Mouse (Mus musculus): ENCODE measurements around the gene Dmd.

The Dmd gene

DNA sequence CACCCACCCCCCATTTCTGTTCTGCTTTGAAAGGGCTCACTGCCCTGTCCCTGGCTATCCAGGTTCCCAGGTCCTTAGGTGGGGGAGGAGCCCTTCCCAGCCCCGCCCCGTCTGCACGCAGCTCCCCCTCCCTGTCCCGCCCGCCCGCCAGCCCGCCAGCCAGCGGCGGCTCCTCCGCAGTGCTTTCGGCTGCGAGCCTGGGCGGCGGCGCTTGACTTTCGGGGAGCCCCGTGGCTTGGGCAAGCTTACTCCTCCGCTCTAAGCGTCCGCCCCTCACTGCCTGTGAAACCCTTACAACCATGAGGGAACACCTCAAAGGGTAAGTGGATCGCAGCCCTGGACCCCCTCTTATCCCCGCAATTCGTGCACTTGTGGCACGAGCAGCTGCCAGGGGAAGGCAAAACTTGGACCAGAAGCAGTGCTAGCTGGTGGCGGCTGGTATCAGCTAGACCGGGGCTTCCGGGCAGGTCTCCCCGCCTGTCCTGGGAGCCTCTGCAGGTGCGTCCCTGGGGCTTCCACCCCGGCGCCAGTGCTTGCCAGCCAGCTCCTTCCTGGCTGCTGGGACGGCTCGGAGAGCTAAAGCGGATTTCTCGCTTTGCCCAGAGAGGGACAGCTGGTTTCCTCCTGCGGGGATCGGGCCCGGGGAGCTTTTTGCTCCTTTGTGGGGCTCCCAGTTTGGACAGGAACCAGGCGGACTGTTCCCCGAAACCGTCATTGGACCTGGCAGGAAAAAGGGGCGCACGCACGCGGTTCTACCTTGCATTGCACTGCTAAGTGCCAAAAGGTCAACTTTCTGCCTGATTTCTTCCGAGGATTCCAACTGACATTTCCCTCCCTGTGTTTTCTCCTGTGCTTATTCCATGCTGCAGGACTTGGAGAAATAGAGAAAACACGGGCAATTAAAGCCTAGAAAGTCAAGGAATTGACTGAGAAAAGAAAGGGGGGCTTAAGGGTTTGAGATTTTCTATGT is 2099.8 kb downstream of the Dmd start:
- peak; percentile 42 for DNase-seq (ENCODE audit: low spot score)

DNA sequence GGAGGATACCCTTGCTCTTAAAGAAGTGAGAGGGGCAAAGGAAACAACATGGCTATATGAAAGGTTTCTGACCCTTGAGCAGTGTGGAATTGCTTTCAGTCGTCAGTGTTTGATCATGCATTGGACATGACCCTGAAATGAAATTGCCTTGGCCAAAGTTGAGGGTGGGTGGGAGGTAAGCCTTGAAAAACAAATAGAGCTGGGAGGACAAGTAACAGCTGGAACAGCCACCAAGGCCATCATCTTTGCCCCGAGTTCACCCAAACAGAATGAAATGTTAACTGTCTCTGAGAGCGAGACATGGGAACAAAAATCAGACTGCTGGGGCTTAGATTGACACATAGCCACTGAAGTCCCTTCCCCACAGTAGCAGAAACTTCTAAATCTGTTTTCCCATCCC is 2100.9 kb downstream of the Dmd start:
- DNase-seq (ENCODE audit: low spot score) = no peak

DNA sequence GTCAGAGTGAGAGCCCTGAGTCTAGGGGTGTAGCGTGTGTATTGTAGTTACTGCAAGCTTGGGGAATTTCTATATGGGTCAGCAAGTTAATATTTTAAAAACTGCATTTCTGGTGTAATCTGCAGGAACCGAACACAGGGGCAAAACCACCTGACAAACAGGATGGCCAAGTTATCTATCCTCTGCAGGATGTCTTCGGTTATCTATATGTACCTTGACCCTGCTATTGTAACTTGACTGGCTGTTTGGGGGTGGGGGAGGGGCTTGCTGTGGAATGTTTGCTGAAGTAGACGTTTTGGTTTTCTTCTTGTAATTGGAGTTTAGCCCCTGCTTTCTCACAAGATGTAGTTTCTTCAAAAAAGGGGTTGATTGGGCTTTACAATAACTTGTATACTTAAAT is 2124.9 kb downstream of the Dmd start:
- DNase-seq (ENCODE audit: low spot score) = no peak

DNA sequence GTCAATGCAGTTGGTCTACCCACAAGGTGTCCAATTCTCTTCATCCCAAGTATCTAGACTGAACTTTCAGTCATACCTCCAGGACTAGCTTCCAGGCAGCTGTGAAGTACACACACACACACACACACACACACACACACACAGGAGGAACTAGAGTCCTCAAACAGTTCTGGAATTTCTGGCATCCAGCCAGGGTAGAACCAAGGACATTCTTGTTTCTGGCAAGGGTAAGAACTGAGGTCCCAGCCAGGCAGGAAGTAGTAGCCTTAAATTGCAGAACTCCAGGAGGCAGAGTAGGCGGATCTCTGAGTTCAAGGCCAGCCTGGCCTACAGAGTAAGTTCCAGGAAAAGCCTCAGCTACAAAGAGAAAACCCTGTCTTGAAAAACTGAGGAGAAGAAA is 2128.2 kb downstream of the Dmd start:
- peak; percentile 54 for DNase-seq (ENCODE audit: low spot score)

DNA sequence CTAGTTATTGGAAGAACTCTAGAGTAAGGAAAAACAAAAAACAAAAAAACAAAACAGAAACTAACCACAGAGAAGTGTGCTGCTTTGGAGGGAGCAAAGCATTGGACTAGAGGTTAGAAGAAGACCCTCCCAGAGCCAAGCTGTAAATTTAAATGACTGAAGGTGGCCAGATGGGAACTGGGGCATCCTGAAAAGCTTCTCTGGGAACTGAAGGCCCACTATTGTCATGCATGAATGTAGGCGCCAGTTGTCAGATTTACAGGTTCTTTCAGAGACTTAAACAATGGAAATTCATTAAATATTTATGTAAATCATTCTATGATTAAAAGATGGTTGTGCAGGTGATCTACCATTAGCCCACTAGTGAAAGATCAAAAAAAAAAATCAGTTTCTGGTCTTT is 2128.9 kb downstream of the Dmd start:
- no peak for DNase-seq (ENCODE audit: low spot score)

DNA sequence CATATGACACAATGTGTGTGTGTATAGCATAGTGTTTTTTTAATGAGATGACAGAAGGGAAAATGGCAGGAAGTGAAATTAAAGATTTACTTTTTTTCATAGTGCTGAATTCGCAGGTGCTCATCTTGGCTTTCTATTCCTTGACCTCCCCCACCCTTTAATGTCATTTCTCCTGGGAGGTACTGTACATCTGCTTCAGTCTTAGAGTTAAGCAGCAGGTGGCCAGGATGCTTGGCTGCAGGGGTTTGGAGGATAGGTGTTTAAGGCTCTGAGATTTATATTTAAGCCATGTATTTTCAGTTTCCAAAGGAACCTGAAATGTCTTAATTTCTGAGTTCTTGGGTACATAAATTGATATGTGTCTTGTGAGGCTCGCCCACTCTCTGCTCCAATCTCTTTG is 2130.5 kb downstream of the Dmd start:
- DNase-seq (ENCODE audit: low spot score) = no peak

DNA sequence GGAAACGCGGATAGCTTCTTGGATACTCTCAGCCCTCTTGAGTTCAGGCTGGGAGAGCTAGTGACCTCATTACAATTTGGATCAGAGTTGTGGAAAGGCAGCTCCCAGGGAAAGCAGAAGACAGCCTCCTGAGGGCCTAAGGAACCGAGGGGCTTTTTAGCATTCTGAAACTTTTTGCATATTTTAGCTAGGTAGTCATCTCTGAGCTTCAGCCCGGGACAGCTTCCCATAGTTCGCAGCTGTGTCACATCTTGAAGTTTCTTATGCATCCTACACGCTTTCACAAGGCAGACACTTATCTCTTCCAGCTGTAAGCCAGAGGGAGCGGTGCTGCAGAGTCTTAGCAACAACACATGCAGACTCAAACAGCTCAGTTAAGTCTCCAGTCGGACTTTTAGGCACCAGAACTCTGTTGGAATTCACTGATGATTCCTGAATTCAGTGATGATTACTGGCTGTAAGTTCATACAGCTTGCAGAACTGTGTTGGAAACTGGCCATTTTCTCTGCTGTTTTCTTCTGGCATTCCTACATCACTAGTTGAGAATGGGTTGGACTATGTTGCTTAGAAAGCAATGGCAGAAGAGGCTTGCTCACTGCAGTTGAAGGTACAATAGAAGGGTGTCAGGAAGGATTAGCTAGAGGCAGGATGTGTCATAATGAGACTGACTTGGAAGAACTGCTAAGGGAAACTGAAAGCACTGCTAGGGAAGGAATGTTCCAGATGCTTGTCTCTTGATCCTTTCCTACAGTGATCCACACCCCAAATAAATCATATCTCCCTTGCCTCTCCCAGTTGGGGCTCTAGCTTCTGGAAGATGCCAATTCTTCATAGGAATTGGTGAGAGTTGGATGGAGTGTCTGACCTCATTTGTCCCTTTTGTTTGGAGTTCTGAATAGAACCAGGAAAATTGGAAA is 2135.8 kb downstream of the Dmd start:
- DNase-seq (ENCODE audit: low spot score) = no peak

DNA sequence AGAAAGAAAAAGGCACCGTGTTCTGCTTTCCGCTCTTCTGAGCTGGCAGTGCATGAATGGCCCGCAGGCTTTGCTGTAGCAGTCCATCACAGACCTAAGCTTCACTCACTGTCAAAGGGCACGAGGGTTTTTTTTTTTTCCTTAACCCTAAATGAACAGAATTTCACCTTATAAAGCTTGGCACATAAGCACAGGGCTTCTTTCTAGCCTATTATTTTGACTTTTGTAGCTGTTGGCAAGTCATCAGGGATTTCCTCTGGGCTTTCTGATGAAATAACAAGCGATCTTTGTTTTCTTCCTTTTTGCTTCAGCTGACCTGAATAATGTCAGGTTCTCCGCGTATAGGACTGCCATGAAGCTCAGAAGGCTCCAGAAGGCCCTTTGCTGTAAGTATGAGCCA is 2140.8 kb downstream of the Dmd start:
- DNase-seq (ENCODE audit: low spot score) = no peak

DNA sequence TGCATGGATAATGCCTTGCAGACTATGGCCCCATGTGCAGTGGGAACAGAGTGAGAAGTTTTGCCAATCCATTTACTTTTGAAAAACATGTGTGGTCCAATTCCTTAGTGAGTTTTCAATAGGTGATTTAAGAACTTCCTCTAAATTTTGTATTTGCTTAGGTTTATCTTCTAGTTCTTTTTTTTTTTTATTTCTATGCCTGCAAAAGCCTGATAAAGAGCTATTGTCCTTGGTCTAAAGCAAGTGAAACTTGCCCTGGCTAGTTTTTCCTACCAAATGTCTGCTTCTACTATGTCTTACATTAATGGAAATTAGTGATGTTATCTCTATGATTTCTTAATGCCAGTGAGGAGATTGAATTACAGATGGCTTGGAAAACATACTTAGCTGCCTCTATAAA is 2144.7 kb downstream of the Dmd start:
- DNase-seq (ENCODE audit: low spot score) = no peak

DNA sequence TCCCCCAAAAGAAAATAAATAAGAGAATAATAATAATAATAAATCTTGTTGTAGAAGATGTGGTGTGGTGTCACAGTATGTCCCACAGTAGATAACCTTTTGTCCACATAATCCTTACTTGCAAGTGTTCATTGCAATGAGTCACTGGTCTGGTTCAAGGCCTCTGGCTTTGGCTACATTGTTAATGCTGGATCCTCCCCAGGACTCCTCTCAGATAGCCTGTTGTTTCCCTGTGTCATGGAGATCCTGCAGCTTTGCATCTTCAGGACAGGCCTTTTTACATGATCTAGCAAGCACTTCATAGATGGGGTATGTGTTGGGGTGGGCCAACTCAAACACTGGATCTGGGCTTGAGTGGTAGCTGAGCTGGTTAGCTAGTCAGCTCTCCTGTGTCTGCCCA is 2150.0 kb downstream of the Dmd start:
- DNase-seq (ENCODE audit: low spot score) = peak; percentile 46

DNA sequence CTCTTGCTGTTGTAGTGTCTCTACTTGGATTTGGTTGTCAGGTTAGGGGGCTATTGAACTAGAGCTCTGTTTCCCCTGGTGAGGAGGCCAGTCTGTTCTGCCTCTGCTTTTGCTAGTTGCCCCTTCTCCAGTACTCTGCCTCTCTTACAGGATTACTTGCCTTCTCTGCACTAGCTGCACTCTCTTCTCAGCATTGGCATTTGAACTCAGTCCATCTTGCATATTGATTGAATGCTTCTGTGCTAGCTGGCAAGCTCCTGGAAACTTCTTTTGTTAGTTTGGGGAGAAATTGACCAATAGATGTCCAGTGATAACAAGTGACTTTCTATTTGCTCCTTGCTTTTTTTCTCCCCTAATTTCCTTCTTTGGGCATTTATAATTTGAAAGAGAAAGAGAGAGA is 2163.7 kb downstream of the Dmd start:
- DNase-seq (ENCODE audit: low spot score) = no peak

DNA sequence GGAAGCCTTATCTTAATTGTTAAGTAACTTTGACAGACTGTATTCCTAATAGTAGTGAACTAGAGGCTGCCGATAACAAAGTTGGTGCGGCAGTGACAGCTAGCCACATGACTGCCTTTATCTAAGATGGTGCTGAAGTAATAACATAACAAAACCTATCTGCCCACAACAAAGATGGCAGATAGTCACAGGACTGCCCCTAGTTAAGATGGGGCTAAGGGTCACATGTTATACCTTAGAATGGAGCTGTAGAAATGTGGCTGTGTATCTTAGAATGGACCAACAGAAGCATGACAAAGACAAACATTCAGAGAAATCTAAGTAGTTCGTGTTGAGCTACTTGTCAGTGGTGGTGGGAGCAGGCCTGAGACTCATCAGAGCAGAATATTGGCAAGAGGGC is 2184.0 kb downstream of the Dmd start:
- DNase-seq (ENCODE audit: low spot score) = no peak

DNA sequence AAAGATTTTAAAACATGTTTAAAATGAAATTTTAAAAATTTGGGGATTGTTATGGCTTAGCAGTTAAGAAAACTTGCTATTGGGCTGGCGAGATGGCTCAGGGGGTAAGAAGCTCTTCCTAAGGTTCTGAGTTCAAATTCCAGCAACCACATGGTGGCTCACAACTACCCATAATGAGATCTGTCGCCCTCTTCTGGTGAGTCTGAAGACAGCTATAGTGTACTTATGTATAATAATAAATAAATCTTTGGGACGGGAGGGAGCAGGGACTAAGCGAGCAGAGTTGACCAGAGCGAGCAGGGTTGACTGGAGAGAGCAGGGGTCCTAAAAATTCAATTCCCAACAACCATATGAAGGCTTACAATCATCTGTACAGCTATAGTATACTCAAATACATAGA is 2188.6 kb downstream of the Dmd start:
- DNase-seq (ENCODE audit: low spot score) = no peak

DNA sequence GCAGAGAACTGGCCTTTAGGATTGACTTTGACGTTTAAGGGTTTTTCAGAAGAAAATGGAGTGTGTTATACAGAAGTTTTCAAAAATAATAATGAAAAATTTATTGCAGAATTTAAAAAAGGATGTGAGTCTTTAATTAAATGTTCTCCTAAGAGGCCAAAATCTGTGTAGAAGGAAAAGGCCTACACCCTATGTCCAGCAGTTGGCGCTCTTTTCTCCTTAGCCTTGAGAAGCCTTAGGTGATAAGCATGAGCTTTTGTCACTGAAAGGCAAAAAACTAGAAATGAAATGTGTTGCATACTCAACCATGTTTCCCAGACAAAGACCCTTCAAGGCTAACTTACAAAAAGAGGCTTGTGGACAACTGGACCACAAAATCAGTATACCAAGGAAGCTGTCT is 2222.6 kb downstream of the Dmd start:
- DNase-seq (ENCODE audit: low spot score) = no peak

DNA sequence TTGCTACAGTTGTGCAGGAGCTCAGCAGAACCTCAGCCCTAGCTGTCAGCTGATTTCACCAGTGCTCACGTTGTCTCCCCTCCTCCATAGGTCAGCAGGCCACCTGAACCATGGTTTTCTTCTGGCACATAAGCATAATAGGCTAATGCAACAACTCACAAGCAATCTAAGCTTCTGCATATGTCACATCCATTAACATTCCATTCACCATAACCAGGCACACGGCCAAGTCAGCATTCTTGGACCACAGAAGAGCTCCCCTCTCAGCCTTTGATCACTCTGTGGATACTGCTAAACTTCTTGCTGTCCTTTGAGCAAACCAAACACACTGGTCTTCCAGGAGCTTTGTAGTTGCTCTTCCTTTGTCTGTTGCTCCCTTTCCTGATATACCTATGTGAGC is 2238.9 kb downstream of the Dmd start:
- no peak for DNase-seq (ENCODE audit: low spot score)

DNA sequence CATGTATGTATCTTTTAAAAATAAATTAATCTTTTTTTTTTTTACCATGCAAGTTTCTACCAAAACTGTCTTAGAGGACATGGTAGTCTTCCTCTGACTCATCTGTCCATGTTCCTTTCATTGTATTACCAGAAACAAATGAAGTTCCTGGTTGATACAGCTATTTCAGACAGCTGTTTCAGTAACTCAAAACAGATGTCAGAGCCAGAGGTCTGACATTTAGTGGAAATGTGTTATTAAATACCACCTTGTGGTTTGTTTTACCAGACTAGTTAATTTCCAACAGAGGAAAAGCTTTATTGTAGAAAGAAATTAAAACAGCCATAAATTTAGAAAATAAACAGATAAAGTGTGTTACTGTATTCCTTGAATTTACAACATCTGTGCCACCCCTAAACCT is 2245.2 kb downstream of the Dmd start:
- no peak for DNase-seq (ENCODE audit: low spot score)

DNA sequence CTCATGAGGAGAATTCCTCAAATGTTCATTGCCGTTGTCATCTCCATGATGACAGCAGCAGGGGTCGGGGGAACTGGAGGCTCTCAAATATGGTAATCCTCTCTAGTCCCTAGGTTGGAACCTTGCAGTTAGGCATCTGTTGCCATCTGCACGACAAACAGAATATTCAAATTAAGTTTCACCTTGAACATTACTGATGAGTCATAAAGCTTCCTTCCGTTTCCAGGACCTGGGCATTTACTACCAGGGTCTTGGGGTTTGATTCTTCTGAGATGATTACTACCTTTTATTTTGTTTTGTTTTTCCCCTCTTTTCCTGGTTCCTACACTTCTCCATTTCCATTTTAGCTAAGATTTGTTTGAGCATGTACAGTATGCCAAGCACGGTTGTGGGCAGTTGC is 2249.0 kb downstream of the Dmd start:
- DNase-seq (ENCODE audit: low spot score) = no peak

DNA sequence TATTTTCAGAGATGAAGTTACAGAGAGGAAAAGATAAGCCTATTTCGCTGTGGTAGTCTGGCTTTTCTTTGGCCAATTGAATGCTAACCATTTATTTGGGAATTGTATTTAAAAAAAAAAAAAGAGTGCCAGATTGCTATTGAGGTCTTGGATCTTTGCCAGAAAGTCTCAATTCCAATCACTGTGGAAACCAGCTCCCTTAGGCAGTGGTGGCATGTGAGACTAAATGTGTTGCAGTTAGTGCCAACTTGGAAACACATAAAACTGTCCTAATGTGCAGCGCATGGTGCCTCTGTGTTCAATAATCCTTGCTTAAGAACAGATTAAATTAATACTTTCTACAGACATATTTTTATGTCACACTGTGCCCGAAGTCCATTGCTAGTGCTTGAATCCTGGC is 2250.7 kb downstream of the Dmd start:
- DNase-seq (ENCODE audit: low spot score) = no peak

DNA sequence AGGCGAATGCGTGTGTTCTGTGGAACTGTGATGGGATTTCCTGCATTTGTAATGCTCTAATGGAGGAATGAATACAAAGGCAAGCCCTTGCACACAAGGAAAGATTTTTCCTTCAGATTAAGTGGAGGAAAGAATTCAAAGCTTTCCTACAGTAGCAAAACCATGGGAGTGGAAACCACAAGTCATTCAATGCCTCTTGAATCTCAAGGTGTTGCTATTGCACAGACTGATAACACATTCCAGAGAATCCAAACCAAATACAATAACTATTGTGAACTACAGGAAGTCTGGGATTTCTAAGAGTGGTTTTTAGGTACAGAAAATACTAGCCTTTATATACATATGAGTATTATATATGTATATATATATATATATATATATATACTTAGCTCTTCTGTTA is 2258.3 kb downstream of the Dmd start:
- no peak for DNase-seq (ENCODE audit: low spot score)

DNA sequence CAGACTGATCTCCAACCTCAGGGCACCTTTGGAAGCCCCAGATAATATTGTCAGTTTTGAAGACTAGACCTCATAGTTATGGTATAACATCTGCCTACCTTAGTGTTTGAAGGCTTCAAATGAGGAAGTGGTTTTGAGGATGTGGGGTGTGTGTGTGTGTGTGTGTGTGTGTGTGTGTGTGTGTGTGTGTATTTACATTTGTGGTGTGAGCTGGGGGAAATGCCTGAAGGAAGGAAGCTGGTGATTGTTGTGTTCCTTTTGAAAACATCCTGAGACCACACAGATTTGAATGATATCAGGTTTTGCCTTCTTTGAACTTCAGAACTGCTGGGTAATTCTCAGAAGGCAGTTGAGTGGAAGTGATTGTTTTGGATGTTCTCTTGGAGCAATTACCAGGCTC is 2278.2 kb downstream of the Dmd start:
- no peak for DNase-seq (ENCODE audit: low spot score)

DNA sequence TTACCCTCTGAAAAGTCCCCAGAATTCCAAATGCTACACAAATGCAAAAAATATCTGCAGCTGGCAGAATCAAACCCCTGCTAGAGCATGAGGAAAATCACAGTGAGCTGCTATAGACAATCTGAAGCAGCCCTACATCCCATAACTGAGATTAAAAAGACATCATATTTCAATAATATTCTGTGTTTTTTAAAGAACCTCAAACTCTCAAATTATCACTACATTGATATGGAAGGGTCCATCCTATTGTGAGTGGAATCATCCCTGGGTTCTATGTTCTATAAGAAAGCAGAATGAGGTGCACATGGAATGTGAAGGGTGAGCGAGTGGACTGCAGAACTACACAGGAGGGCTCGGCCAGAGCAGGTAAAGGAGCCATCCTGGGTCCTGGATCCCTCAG is 2300.7 kb downstream of the Dmd start, which contains the start of gene Fthl17a:
Gene Fthl17a, plus strand, starts transcription at position 301 of the 400 bp plus-strand sequence.
- DNase-seq (ENCODE audit: low spot score) = no peak
